Mouse (Mus musculus): ENCODE measurements at regions not wholly inside any gene's neighbourhood (a gene's known extent, or its start where the extent isn't known, plus 50 kb on each side); places are given as distances from the start of the nearest gene placed in this dataset.
"Not testable (repeated sequence)": the region's sequence is repeated elsewhere in the genome, so short reads cannot be mapped to it uniquely, and the experiment has no call there.

- H3K4me1 ChIP-seq (ENCODE audit: control insufficient read depth, insufficient read depth, low read length); H3K4me3 ChIP-seq; H3K9ac ChIP-seq (ENCODE audit: low read depth, low read length); H3K36me3 ChIP-seq (ENCODE audit: control insufficient read depth, insufficient read depth, low read length); H3K27ac ChIP-seq; H3K79me2 ChIP-seq (replicated peaks; ENCODE audit: control insufficient read depth, insufficient read depth, low read length); intact Hi-C loops (cut with DNase I); H3K27me3 ChIP-seq (ENCODE audit: control insufficient read depth, insufficient read depth, low read length); DNase-seq: not testable (repeated sequence)
- 37% methylated on average over 3 of the region's 4 CpGs for WGBS
Observed at GRCm38 (mm10) chr8:71807788-71808187, 74.0 kb upstream of the Zfp709 start.

GRCm38 (mm10) chr8:71804586-71804985, 77.2 kb upstream of the Zfp709 start:
- H3K9ac ChIP-seq (ENCODE audit: low read depth, low read length); H3K27me3 ChIP-seq (ENCODE audit: control insufficient read depth, insufficient read depth, low read length); H3K4me3 ChIP-seq; DNase-seq; H3K4me1 ChIP-seq (ENCODE audit: control insufficient read depth, insufficient read depth, low read length); H3K36me3 ChIP-seq (ENCODE audit: control insufficient read depth, insufficient read depth, low read length); intact Hi-C loops (cut with DNase I); H3K79me2 ChIP-seq (replicated peaks; ENCODE audit: control insufficient read depth, insufficient read depth, low read length); H3K27ac ChIP-seq: not testable (repeated sequence)
- WGBS, result 72% methylated on average over 1 of the region's 1 CpGs

- H3K27me3 ChIP-seq (ENCODE audit: control insufficient read depth, insufficient read depth, low read length); H3K9ac ChIP-seq (ENCODE audit: low read depth, low read length); H3K36me3 ChIP-seq (ENCODE audit: control insufficient read depth, insufficient read depth, low read length); H3K4me1 ChIP-seq (ENCODE audit: control insufficient read depth, insufficient read depth, low read length); H3K4me3 ChIP-seq; intact Hi-C loops (cut with DNase I); H3K79me2 ChIP-seq (replicated peaks; ENCODE audit: control insufficient read depth, insufficient read depth, low read length); H3K27ac ChIP-seq; DNase-seq: not testable (repeated sequence)
- 55% methylated on average over 2 of the region's 2 CpGs for WGBS
Observed at GRCm38 (mm10) chr8:71802226-71802625, 76.7 kb upstream of the Fcho1 start.

GRCm38 (mm10) chr8:71789031-71789460, 63.5 kb upstream of the Fcho1 start:
- Histone ChIP-seq H3K4me3 (peak overlapping the region; percentile 43; the same call in 1 of the 2 replicates), H3K9ac (ENCODE audit: low read depth, low read length) (0 out of 2 replicates have a peak overlapping the region, but pooled peaks have one; percentile 59)
- peak; percentile 25 to 51 for DNase-seq
- TF ChIP-seq CTCF (IDR thresholded peaks at IDR 0.05), result peak; percentile 38
- intact Hi-C loops (cut with DNase I); H3K27me3 ChIP-seq (ENCODE audit: control insufficient read depth, insufficient read depth, low read length); H3K79me2 ChIP-seq (replicated peaks; ENCODE audit: control insufficient read depth, insufficient read depth, low read length); H3K4me1 ChIP-seq (ENCODE audit: control insufficient read depth, insufficient read depth, low read length); H3K27ac ChIP-seq; H3K36me3 ChIP-seq (ENCODE audit: control insufficient read depth, insufficient read depth, low read length): not testable (repeated sequence)
- WGBS, result 3% methylated on average over 5 of the region's 9 CpGs

GRCm38 (mm10) chr8:71780624-71781023, 55.1 kb upstream of the Fcho1 start:
- H3K79me2 ChIP-seq (replicated peaks; ENCODE audit: control insufficient read depth, insufficient read depth, low read length); H3K27ac ChIP-seq; intact Hi-C loops (cut with DNase I); H3K9ac ChIP-seq (ENCODE audit: low read depth, low read length); H3K4me1 ChIP-seq (ENCODE audit: control insufficient read depth, insufficient read depth, low read length); H3K27me3 ChIP-seq (ENCODE audit: control insufficient read depth, insufficient read depth, low read length); H3K36me3 ChIP-seq (ENCODE audit: control insufficient read depth, insufficient read depth, low read length); DNase-seq; H3K4me3 ChIP-seq: not testable (repeated sequence)
- WGBS, result 86% methylated on average over 9 of the region's 10 CpGs

- DNase-seq; H3K36me3 ChIP-seq (ENCODE audit: control insufficient read depth, insufficient read depth, low read length); H3K9ac ChIP-seq (ENCODE audit: low read depth, low read length); H3K27ac ChIP-seq; H3K79me2 ChIP-seq (replicated peaks; ENCODE audit: control insufficient read depth, insufficient read depth, low read length); H3K4me1 ChIP-seq (ENCODE audit: control insufficient read depth, insufficient read depth, low read length); intact Hi-C loops (cut with DNase I); H3K27me3 ChIP-seq (ENCODE audit: control insufficient read depth, insufficient read depth, low read length); H3K4me3 ChIP-seq: not testable (repeated sequence)
- WGBS, result 41% methylated on average over 3 of the region's 4 CpGs
Observed at GRCm38 (mm10) chr8:71779824-71780223, 54.3 kb upstream of the Fcho1 start.

GRCm38 (mm10) chr8:71779380-71779779, 53.9 kb upstream of the Fcho1 start:
- H3K27me3 ChIP-seq (ENCODE audit: control insufficient read depth, insufficient read depth, low read length); H3K9ac ChIP-seq (ENCODE audit: low read depth, low read length); H3K27ac ChIP-seq; H3K4me1 ChIP-seq (ENCODE audit: control insufficient read depth, insufficient read depth, low read length); intact Hi-C loops (cut with DNase I); H3K36me3 ChIP-seq (ENCODE audit: control insufficient read depth, insufficient read depth, low read length); DNase-seq; H3K4me3 ChIP-seq; H3K79me2 ChIP-seq (replicated peaks; ENCODE audit: control insufficient read depth, insufficient read depth, low read length): not testable (repeated sequence)
- 94% methylated on average over 5 of the region's 5 CpGs for WGBS
